Mouse (Mus musculus) MEL (cell line): ENCODE measurements around the gene Rbfox3. TPM values are rescaled to one million over a fixed set of nuclear protein-coding genes. Genes with fewer than 3 reads are reported as not detected.

ENCODE experiments used
- DNase-seq: peaks from one replicate; pipeline ENCODE4 v3.0.0; 2011; ENCODE audit warnings: low read depth, low spot score
- H3K27ac ChIP-seq: 2 replicates; pipeline ENCODE4 v1.5.1; 2012; ENCODE audit warnings: low read depth, mild to moderate bottlenecking, control low read depth, low read length, moderate library complexity; ENCODE audit not compliant: control insufficient read depth
- H3K27me3 ChIP-seq, 2 experiments: fragments of 150-350 bp in 1 of 2; sonication (generic) in 1 of 2; 2 replicates each; pipeline ENCODE4 v1.6.1; 2012; ENCODE audit warnings: low read length in 2 of 2, mild to moderate bottlenecking in 2 of 2, improper control_type of control experiment in 1 of 2, moderate library complexity in 1 of 2; ENCODE audit not compliant: insufficient read depth in 2 of 2, control insufficient read depth in 1 of 2
- H3K36me3 ChIP-seq, 2 experiments: 2 replicates each; pipeline ENCODE4 v1.6.1; 2012 to 2014; ENCODE audit warnings: low read length in 2 of 2, improper control_type of control experiment in 1 of 2, inconsistent platforms in 1 of 2, mild to moderate bottlenecking in 1 of 2; ENCODE audit not compliant: insufficient read depth in 2 of 2, control insufficient read depth in 1 of 2
- H3K4me1 ChIP-seq, 2 experiments: fragments of 150-350 bp in 1 of 2; sonication (generic) in 1 of 2; 2 replicates each; pipeline ENCODE4 v1.6.1; 2012; ENCODE audit warnings: low read length in 2 of 2, improper control_type of control experiment in 1 of 2, mild to moderate bottlenecking in 1 of 2; ENCODE audit not compliant: insufficient read depth in 2 of 2, control insufficient read depth in 1 of 2
- H3K4me3 ChIP-seq, 2 experiments: fragments of 150-350 bp in 1 of 2; sonication (generic) in 1 of 2; 2 replicates each; pipeline ENCODE4 v1.5.1; 2012; ENCODE audit warnings: low read depth in 2 of 2, low read length in 2 of 2, mild to moderate bottlenecking in 2 of 2, moderate library complexity in 2 of 2, control low read depth in 1 of 2, improper control_type of control experiment in 1 of 2; ENCODE audit not compliant: control insufficient read depth in 1 of 2, insufficient read depth in 1 of 2
- H3K79me2 ChIP-seq: 2 replicates; pipeline ENCODE4 v1.6.1; 2012; ENCODE audit warnings: mild to moderate bottlenecking, low read length, moderate library complexity; ENCODE audit not compliant: control insufficient read depth, poor library complexity, insufficient read depth
- H3K9ac ChIP-seq: 2 replicates; pipeline ENCODE4 v1.6.1; 2012; ENCODE audit warnings: low read depth, mild to moderate bottlenecking, control low read depth, low read length, moderate library complexity; ENCODE audit not compliant: control insufficient read depth, poor library complexity, severe bottlenecking
- H3K9me3 ChIP-seq: fragments of 150-350 bp; sonication (generic); replicated peaks from 2 replicates; pipeline ENCODE4 v1.6.1; 2012; ENCODE audit warnings: mild to moderate bottlenecking, low read length, improper control_type of control experiment, moderate library complexity; ENCODE audit not compliant: insufficient read depth
- BHLHE40 ChIP-seq: IDR thresholded peaks from 2 replicates; pipeline ENCODE4 v1.6.1; 2012; ENCODE audit warnings: low read depth, mild to moderate bottlenecking, inconsistent platforms, low read length, improper control_type of control experiment, borderline replicate concordance
- CHD1 ChIP-seq: IDR thresholded peaks from 2 replicates; pipeline ENCODE4 v1.6.1; 2012; ENCODE audit warnings: low read depth, mild to moderate bottlenecking, inconsistent platforms, low read length, improper control_type of control experiment
- CTCF ChIP-seq, 3 experiments: IDR thresholded peaks in 2 of 3; conservative IDR thresholded peaks in 1 of 3; 2 replicates each; pipeline ENCODE4 v1.5.1; 2011 to 2012; ENCODE audit warnings: low read length in 3 of 3, low read depth in 2 of 3, mild to moderate bottlenecking in 2 of 3, improper control_type of control experiment in 1 of 3, inconsistent platforms in 1 of 3, mixed read lengths in 1 of 3, moderate library complexity in 1 of 3; ENCODE audit not compliant: control insufficient read depth in 1 of 3, insufficient read depth in 1 of 3, poor library complexity in 1 of 3, severe bottlenecking in 1 of 3
- E2F4 ChIP-seq: IDR thresholded peaks from 2 replicates; pipeline ENCODE4 v1.6.1; 2011; ENCODE audit warnings: low read depth, low read length, improper control_type of control experiment, borderline replicate concordance
- ELF1 ChIP-seq: IDR thresholded peaks from 2 replicates; pipeline ENCODE4 v1.6.1; 2014; ENCODE audit warnings: low read depth, mild to moderate bottlenecking, inconsistent platforms, low read length, improper control_type of control experiment, moderate library complexity
- GABPA ChIP-seq: IDR thresholded peaks from 2 replicates; pipeline ENCODE4 v1.6.1; 2012; ENCODE audit warnings: low read depth, mild to moderate bottlenecking, inconsistent platforms, low read length, improper control_type of control experiment, moderate library complexity
- GATA1 ChIP-seq: IDR thresholded peaks from 2 replicates; pipeline ENCODE4 v1.6.1; 2011; ENCODE audit warnings: low read depth, low read length, improper control_type of control experiment
- MAFK ChIP-seq: IDR thresholded peaks from 2 replicates; pipeline ENCODE4 v1.6.1; 2011; ENCODE audit warnings: low read depth, mild to moderate bottlenecking, low read length, improper control_type of control experiment, borderline replicate concordance
- MAX ChIP-seq: IDR thresholded peaks from 2 replicates; pipeline ENCODE4 v1.6.1; 2011; ENCODE audit warnings: low read length, improper control_type of control experiment
- MAZ ChIP-seq: IDR thresholded peaks from 2 replicates; pipeline ENCODE4 v1.6.1; 2012; ENCODE audit warnings: low read depth, mild to moderate bottlenecking, inconsistent platforms, low read length, improper control_type of control experiment
- MEF2A ChIP-seq: IDR thresholded peaks from 2 replicates; pipeline ENCODE4 v1.6.1; 2014; ENCODE audit warnings: low read depth, mild to moderate bottlenecking, inconsistent platforms, low read length, improper control_type of control experiment; ENCODE audit not compliant: poor library complexity, insufficient replicate concordance, severe bottlenecking; ENCODE audit errors: extremely low read depth
- MYB ChIP-seq: IDR thresholded peaks from 2 replicates; pipeline ENCODE4 v1.6.1; 2011; ENCODE audit warnings: mild to moderate bottlenecking, low read depth, low read length, improper control_type of control experiment
- MYC ChIP-seq: IDR thresholded peaks from 2 replicates; pipeline ENCODE4 v1.6.1; 2011; ENCODE audit warnings: low read depth, mild to moderate bottlenecking, low read length, improper control_type of control experiment, moderate library complexity
- NRF1 ChIP-seq: IDR thresholded peaks from 2 replicates; pipeline ENCODE4 v1.6.1; 2014; ENCODE audit warnings: low read depth, mild to moderate bottlenecking, inconsistent platforms, low read length, improper control_type of control experiment, moderate library complexity; ENCODE audit not compliant: poor library complexity, insufficient read depth, severe bottlenecking
- POLR2AphosphoS2 ChIP-seq: IDR thresholded peaks from 2 replicates; pipeline ENCODE4 v1.6.1; 2011; ENCODE audit warnings: low read length, improper control_type of control experiment
- RAD21 ChIP-seq: IDR thresholded peaks from 2 replicates; pipeline ENCODE4 v1.6.1; 2011; ENCODE audit warnings: mild to moderate bottlenecking, low read depth, low read length, improper control_type of control experiment
- RCOR1 ChIP-seq: IDR thresholded peaks from 2 replicates; pipeline ENCODE4 v1.6.1; 2012; ENCODE audit warnings: low read depth, mild to moderate bottlenecking, inconsistent platforms, low read length, improper control_type of control experiment
- SMC3 ChIP-seq: IDR thresholded peaks from 2 replicates; pipeline ENCODE4 v1.6.1; 2011; ENCODE audit warnings: low read depth, low read length, improper control_type of control experiment
- TAL1 ChIP-seq: IDR thresholded peaks from 2 replicates; pipeline ENCODE4 v1.6.1; 2012; ENCODE audit warnings: mild to moderate bottlenecking, inconsistent platforms, low read length, moderate library complexity, mixed read lengths
- UBTF ChIP-seq: IDR thresholded peaks from 2 replicates; pipeline ENCODE4 v1.6.1; 2012; ENCODE audit warnings: low read depth, mild to moderate bottlenecking, inconsistent platforms, low read length, improper control_type of control experiment, moderate library complexity, borderline replicate concordance; ENCODE audit not compliant: insufficient read depth
- USF2 ChIP-seq, 2 experiments: IDR thresholded peaks; 2 replicates each; pipeline ENCODE4 v1.6.1; 2011 to 2012; ENCODE audit warnings: improper control_type of control experiment in 2 of 2, low read length in 2 of 2, borderline replicate concordance in 1 of 2, inconsistent platforms in 1 of 2, low read depth in 1 of 2, mild to moderate bottlenecking in 1 of 2; ENCODE audit not compliant: insufficient read depth in 1 of 2
- ZC3H11A ChIP-seq: IDR thresholded peaks from 2 replicates; pipeline ENCODE4 v1.6.1; 2012; ENCODE audit warnings: low read depth, mild to moderate bottlenecking, inconsistent platforms, low read length, improper control_type of control experiment
- polyA plus RNA-seq, 2 experiments: library from polyadenylated mRNA; stranded (reverse) in 1 of 2; unstranded in 1 of 2; fragments of >175 nt in 1 of 2; fragments of >200 nt in 1 of 2; gene quantifications; 2 replicates each; pipeline versions ENCODE4 v1.2.1 to v1.2.4; 2012; ENCODE audit warnings: low replicate concordance in 2 of 2, low read depth in 1 of 2; ENCODE audit not compliant: insufficient read length in 2 of 2, insufficient read depth in 1 of 2, missing spikeins in 1 of 2
- total RNA-seq: library from RNA; depleted of rRNA; stranded (reverse); fragments of 300-350 nt; gene quantifications from 2 replicates; pipeline ENCODE4 v1.2.3, GENCODE M21; 2012

The Rbfox3 gene
- total and polyA plus RNA-seq, 3 experiments: not detected

DNA sequence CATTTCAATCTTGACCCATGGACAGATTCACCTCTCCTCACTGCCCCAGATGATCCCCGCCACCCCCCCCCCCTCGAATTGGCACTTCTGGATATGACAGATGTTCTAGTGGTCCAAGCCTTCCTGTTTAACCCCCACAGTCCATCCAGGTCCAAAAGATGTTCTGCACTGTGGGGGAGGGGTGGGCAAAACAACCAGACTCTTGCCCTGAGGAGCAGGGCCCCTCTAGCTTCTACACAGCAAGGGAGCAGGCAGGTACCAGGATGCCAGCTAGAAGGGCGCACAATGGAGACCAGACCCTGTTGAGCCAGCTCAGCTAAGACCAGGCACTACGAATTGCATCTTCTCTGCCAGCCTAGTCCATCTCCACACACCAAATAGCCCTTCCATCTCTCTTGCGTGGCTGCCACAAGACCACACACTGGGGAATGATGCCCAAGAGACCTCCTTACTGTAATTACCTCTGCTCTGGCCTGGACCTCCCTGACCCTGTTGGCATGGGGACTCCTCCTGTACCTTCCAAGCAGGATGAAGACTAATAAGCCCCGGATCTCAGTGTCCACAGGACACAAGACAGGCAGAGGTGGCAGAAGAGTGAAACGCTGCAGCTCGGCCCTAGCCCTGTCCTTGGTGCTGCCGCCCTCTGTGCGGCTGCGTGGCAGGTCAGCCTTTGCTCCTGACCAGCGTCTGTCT lies 5.1 kb downstream of the Rbfox3 start:
- H3K27ac ChIP-seq: no peak overlapping the region
- no peaks in the 10 kb centered on the region for H3K9me3 ChIP-seq
- H3K4me3 ChIP-seq: no peak overlapping the region
- H3K27me3 ChIP-seq: no peaks in the 10 kb centered on the region
- no peaks in the 10 kb centered on the region for H3K4me1 ChIP-seq
- no peaks in the 10 kb centered on the region for H3K79me2 ChIP-seq
- no peak for DNase-seq
- H3K9ac ChIP-seq: no peak overlapping the region
- TF ChIP-seq ELF1: no peak
- no peak for TF ChIP-seq GATA1
- TF ChIP-seq MAFK: no peak
- no peak for TF ChIP-seq RAD21
- no peak for TF ChIP-seq CTCF (IDR thresholded peaks at IDR 0.05 in 2 of 3, conservative IDR thresholded peaks at IDR 0.05 in 1 of 3; ENCODE audit: control insufficient read depth in 1 of 3, insufficient read depth in 1 of 3, low read depth in 2 of 3, low read length in 3 of 3, poor library complexity in 1 of 3, severe bottlenecking in 1 of 3)
- no peak for TF ChIP-seq E2F4
- no peak for TF ChIP-seq MYB
- TF ChIP-seq USF2 (IDR thresholded peaks at IDR 0.05; ENCODE audit: borderline replicate concordance in 1 of 2, insufficient read depth in 1 of 2, low read depth in 1 of 2, low read length in 2 of 2): no peak
- no peak for TF ChIP-seq MYC
- no peak for TF ChIP-seq RCOR1
- TF ChIP-seq CHD1: no peak
- TF ChIP-seq MAX: no peak
- no peak for TF ChIP-seq NRF1
- no peak for TF ChIP-seq POLR2AphosphoS2
- TF ChIP-seq ZC3H11A: no peak
- H3K36me3 ChIP-seq: no peaks in the 10 kb centered on the region

DNA sequence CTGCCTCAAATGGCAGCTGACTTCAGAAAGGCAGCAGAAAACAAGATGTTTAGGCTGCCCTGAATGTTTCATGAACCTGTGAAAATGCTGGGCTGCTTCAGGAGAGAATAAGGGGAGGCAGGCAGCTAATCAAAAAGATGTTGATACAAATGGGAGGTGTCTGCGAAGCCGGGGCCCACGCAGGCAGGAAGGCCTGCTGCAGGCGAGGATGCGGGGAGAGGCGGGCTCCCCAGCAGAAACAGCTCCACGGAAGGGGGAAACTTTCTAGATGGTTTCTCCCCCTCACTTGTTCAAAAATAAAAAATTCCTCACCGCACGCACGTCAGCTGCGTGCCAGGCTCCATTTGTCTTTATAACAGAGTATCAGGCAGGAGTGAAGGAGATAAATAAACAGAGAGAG lies 5.7 kb downstream of the Rbfox3 start:
- no peak for DNase-seq

More for the DNA sequence above, 5.7 kb downstream of the Rbfox3 start:
- Histone ChIP-seq H3K4me1 (no peaks in the 10 kb centered on the region), H3K9me3 (no peaks in the 10 kb centered on the region), H3K27me3 (no peaks in the 10 kb centered on the region), H3K4me3 (no peak overlapping the region), H3K36me3 (no peaks in the 10 kb centered on the region), H3K9ac (no peak overlapping the region), H3K79me2 (no peaks in the 10 kb centered on the region), H3K27ac (no peak overlapping the region)
- no peak for TF ChIP-seq POLR2AphosphoS2
- TF ChIP-seq MAZ: no peak
- TF ChIP-seq GABPA: no peak
- TF ChIP-seq MAFK: no peak
- no peak for TF ChIP-seq TAL1
- no peak for TF ChIP-seq UBTF
- no peak for TF ChIP-seq MEF2A
- no peak for TF ChIP-seq SMC3
- TF ChIP-seq BHLHE40: no peak
- TF ChIP-seq GATA1: no peak
- no peak for TF ChIP-seq MAX
